Mouse (Mus musculus) megakaryocyte progenitor cell, adult 5-6 weeks (primary cell): Measurements from ENCODE around the gene Sh3d19. TPM values are rescaled to one million over a fixed set of nuclear protein-coding genes. Genes with fewer than 3 reads are reported as not detected.

ENCODE experiments used
- ATAC-seq: replicated peaks from 2 replicates; pipeline ENCODE4 v1.8.0; 2016; ENCODE audit warnings: mild to moderate bottlenecking, moderate TSS enrichment, inconsistent platforms; ENCODE audit not compliant: poor library complexity
- total RNA-seq, 2 experiments: library from RNA; stranded (forward) in 1 of 2; stranded (reverse) in 1 of 2; fragments of 157-497, 149-512 nt in 1 of 2; fragments of 200-1000 nt in 1 of 2; gene quantifications; 2 replicates each; pipeline versions ENCODE4 v1.2.3 to v1.2.4; 2015 to 2017

The Sh3d19 gene
- total RNA-seq, 2 experiments from 2014 or later = 3.6 to 6.8 TPM

DNA sequence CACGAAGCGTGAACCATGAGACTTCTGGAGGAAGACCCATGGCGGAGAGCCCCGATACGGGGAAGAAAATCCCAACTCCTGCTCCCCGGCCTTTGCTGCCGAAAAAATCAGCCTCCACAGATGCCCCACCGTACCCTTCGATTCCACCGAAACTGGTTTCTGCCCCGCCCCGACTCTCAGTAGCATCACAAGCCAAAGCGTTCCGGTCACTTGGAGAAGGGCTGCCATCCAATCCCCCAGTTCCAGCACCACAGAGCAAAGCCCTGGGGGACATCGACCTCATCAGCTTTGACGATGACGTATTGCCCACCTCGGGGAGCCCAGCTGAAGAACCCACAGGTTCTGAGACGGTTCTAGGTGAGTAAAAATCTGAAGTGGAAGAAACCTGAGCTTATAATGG is 114.1 kb downstream of the Sh3d19 start:
- no peak for ATAC-seq

- ATAC-seq = no peak
Observed at GRCm38 (mm10) chr3:86087872-86088271, 117.0 kb downstream of the Sh3d19 start.

DNA sequence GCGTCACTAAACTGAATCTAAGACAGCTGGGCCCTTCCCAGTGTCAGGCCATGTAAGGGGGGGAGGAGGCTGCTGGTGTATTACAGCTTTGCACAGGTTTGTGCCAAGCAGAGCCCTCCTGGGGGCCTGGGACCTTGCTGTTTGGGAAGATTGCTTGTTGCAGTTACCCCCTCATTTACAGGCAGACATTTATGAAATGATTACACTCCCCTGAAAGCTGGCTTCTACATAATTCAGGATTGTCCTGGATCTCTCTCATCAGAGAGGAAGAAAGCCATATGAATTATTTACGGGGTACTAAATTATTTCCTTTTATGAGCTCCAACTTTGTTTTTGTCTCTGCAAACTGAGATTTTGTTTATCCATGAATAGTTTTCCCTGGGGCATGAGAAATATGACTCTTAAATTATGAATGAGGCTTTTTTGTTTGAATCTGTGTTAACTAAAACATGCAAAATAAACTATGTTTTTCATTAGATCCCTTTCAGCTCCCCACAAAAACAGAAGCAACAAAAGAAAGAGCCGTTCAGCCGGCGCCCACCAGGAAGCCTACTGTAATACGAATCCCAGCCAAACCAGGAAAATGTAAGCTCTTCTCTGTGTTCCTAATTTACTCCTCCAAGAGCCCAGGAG is 122.4 kb downstream of the Sh3d19 start:
- ATAC-seq = no peak

DNA sequence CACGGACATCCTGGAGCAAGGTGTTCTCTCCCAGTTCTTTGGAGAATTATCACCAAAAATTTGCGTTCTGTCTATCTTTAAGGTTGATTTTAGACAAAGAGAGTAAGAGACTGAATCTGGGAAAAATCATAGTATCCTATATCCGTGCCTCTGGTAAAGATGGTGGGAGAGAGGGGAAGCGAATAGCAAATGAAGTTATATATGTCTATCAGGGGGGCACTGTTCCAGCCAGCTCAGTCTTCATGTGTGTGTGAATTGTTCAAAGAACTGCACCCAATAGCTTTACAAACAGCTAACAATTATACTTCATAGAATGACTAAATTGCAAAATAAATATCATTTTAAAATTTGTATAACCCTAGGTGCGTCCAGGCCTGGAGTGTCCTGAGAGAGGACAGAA is 123.0 kb downstream of the Sh3d19 start:
- ATAC-seq = no peak

- ATAC-seq = no peak
Observed at GRCm38 (mm10) chr3:86101956-86102355, 131.0 kb downstream of the Sh3d19 start.

DNA sequence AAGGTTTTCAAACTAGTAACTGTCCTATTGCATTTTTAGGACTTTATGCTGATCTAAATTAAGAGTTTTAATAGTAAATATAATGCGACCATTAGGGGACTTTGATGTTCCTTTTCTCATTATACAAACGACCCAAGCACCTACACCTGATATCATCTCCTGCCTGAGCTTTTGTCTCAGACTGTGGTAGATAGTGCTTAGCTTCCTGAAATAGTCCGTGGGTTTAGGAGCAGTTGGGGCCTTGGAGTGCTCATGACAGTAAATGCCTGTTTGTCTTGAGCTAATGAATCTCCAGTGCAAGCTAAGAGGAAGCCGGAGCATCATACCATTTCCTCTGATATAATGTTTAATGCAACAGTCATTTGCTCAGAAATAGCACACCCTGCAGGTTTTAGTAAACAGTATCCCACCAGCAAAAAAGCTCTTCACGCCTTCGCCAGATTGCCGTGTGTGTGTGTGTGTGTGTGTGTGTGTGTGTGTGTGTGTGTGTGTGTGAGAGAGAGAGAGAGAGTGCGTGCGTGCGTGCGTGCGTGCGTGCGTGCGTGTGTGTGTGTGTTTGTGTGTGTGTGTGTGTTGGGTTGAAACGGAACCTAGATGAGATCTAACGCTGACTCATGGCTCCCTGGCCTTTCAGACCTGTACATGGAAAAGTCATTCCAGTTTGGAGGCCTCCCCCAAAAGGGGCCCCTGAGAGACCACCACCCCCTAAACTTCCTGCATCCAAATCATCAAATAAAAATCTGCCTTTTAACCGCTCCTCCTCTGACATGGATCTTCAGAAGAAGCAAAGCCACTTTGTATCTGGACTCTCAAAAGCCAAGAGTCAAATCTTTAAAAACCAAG is 132.8 kb downstream of the Sh3d19 start:
- ATAC-seq = peak; percentile 72

- ATAC-seq = 0 out of 2 replicates have a peak, but pooled peaks have one; percentile 12
Observed at GRCm38 (mm10) chr3:86104433-86104832, 133.5 kb downstream of the Sh3d19 start.

- no peak for ATAC-seq
Observed at GRCm38 (mm10) chr3:86104909-86105308, 134.0 kb downstream of the Sh3d19 start.

GRCm38 (mm10) chr3:86106086-86106632 is 135.2 kb downstream of the Sh3d19 start:
- no peak for ATAC-seq

DNA sequence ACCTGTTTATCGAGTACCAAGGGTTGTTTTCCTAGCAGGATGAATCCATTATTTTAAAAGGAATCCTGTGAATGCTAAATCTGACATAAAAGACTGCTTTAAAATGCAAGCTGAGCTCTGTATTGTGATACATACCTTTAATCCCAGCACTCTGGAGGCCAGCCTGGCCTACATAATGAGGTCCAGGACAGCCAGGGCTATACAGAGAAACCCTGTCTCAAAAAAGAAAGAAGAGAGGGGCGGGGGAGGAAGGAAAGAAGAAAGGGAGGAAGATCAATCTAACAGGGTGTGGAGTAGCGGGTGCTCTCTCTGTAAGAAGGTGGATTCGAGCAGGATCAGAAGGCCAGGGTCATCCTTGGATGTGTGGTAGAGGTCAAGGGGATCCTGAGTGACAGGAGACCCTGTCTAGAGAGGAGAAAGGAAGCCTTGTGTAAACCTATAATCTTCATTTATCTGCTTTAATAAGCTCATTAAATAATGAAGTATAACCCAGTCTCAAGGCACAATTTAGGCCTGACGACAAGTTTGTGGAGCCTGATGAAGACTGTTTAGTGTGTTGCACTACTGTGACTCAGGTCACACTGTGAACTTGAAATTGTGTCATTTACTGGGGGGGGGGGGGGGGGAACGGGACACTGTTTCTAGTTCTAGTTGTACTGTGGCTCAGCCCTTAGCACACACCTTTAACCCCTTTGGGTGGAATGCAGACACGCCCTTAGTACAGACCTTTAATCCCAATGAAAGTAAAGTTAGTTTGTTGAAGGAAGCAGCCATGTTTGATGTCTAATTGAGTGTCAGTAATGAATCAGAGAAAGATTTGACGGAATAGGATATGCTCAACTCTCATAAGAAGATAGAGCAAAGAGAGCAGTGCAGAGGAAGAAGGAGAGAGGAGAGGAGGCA is 137.0 kb downstream of the Sh3d19 start:
- no peak for ATAC-seq

DNA sequence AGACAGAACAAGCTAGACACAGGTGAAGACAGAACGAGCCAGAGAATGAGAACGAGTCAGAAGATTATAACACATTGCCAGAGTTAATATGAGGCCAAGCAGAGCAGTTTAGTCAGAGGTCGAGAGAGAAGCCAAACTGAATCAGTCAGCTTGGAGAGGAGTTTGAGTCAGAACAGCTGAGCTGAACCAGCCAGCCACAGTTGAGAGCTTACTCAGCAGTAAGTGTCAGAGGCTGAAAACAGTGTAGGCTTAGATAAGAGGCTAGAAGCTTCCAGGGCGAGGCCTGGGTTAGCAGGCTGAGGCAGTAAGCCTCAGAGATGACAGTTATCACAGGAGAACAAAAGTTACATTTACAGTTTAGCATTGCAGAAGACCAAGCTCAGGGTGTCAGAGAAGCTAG is 137.7 kb downstream of the Sh3d19 start:
- peak; percentile 67 for ATAC-seq

DNA sequence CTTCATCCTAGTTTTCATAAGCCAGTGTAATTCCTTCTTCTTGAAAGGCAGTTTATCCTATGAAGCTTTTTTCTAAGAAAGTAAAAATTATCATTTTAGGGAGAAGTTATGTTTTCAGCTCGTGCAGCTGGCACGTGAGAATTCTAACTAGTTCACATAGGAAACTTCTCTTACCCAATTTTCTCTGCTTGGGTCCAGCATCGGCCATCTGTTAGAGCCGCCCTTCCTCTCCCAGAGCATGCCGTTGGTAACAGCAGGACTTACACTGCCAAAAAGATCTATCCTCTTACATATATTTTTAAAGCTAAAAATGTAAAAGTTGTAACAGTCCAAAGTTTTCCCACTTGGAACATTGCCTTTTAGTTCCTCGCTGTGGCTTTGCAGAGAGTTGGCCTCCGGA is 138.2 kb downstream of the Sh3d19 start:
- no peak for ATAC-seq

GRCm38 (mm10) chr3:86110077-86110476 is 139.2 kb downstream of the Sh3d19 start:
- peak; percentile 92 for ATAC-seq

GRCm38 (mm10) chr3:86112766-86113165 is 141.9 kb downstream of the Sh3d19 start:
- ATAC-seq = peak; percentile 25; the same call in 1 of the 2 replicates

DNA sequence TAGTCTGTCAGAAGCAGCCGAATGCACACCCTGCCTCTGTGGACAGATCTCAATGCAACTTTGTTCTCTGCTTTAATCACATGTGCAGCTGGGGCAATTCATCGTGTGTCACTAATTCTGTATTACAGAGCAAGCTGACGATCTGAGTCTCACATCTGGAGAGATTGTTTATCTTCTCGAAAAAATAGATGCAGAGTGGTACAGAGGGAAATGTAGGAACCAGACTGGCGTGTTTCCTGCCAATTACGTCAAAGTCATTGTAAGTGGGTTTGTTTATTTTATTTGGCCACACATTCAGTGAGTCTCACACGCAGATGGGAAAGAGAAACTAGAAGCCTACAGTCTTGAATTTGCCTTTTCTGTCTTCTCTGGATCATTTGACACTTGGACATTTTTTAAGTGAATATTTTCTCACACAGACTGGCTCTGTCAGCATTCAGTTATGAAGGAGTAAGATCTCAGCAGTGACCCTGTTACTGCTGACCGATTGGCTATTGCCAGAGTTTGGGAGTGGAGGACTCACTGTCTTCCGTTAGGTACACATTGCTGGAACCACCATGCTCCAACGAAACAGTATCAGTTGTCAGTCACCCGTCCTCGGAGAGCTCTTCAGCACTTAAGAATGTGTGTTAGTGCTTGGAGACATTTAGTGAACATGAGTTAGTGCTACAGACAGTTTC is 143.9 kb downstream of the Sh3d19 start:
- ATAC-seq = no peak

DNA sequence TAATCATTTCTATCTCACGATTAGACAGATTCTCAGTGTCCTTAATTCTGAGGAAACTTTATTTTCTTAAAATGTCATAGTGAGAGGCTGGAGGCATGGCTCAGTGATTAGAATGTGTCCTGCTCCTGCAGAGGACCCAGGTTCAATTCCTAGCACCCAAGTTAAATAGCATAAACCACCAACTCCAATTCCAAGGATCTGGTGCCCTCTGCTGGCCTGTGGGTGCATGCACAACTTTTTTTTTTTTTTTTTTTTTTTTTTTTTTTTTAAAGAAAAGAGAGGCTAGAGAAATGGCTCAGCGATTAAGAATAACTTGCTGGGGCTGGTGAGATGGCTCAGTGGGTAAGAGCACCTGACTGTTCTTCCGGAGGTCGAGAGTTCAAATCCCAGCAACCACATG is 146.0 kb downstream of the Sh3d19 start:
- peak; percentile 56; the same call in 1 of the 2 replicates for ATAC-seq

GRCm38 (mm10) chr3:86119237-86119932 is 148.5 kb downstream of the Sh3d19 start:
- no peak for ATAC-seq

DNA sequence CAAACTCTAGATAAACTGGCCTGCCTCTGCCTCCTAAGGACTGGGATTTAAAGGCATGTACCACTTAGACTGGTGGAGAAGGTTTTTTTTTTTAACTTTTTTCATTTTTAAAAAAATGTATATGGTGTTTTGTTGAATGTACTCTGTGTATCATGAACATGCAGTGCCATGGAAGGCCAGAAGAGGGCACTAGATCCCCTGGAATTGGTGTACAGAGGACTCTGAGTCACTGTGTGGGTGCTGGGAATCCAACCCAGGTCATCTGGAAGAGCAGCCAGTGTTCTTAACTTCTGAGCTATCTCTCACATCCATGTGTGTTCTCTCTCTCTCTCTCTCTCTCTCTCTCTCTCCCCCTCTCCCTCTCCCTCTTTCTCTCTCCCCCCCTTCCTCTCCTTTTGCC is 151.2 kb downstream of the Sh3d19 start:
- ATAC-seq = no peak

DNA sequence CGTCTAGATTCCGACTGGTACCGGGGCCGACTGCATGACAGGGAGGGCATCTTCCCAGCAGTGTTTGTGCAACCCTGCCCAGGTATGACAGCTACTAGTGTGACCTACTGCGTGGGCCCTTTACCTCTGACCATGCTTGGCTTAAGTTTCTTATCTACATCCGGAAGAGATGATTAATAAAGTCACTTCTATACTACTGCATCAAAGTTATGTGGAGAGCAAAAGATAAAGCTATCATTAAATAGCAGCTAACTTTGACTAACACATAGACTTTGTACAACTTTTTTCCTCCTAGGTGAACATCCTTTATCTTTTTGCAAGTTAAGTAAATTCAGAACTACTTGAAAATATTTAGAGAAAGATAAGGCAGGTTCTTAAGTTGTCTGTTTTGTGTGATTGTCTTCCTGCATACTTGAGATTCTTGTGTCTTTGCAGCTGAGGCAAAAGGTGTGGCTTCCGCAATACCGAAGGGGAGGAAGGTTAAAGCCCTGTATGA is 152.4 kb downstream of the Sh3d19 start:
- peak; percentile 61 for ATAC-seq

DNA sequence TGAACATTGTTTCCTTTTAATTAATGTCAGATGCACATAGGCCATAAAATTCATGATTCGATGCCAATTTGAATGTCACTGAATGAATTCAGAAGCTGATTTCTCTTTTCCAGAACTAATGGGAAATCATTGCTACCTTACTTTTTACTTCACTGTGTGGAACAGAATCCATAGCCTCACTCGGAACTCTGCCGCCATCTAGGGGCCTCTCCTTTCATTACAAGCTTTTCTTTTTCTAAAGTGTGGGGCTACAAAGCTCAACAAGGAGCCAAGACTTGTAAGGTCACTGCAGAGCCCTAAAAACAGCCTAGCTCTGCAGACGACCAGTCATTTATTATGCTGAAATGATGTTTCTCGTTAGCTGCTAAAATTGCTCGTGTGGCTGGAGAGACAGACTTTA is 158.8 kb downstream of the Sh3d19 start:
- ATAC-seq = peak; percentile 94
